Mouse (Mus musculus) heart, postnatal 25 days (tissue): Measurements from ENCODE around the gene Gorasp2. TPM values are rescaled to one million over a fixed set of nuclear protein-coding genes. Genes with fewer than 3 reads are reported as not detected.
A peak's percentile ranks its signal among the peaks of the same experiment; 100 is the strongest.

Experiments used
- DNase-seq: peaks from one replicate; pipeline ENCODE4 v3.0.0; 2022; ENCODE audit warnings: low spot score
- intact Hi-C: fragments of 180-260 bp; cut with DNase I; formaldehyde crosslinking; loops from one replicate; pipeline ENCODE4 v1.15.1; 2025
- total RNA-seq, 2 experiments: library from RNA; stranded (reverse); gene quantifications; 2 replicates each; pipeline ENCODE4 v1.2.3; 2021

Gene Gorasp2
- total RNA-seq = 10 to 100 TPM; 60.8 to 61.5 TPM

DNA sequence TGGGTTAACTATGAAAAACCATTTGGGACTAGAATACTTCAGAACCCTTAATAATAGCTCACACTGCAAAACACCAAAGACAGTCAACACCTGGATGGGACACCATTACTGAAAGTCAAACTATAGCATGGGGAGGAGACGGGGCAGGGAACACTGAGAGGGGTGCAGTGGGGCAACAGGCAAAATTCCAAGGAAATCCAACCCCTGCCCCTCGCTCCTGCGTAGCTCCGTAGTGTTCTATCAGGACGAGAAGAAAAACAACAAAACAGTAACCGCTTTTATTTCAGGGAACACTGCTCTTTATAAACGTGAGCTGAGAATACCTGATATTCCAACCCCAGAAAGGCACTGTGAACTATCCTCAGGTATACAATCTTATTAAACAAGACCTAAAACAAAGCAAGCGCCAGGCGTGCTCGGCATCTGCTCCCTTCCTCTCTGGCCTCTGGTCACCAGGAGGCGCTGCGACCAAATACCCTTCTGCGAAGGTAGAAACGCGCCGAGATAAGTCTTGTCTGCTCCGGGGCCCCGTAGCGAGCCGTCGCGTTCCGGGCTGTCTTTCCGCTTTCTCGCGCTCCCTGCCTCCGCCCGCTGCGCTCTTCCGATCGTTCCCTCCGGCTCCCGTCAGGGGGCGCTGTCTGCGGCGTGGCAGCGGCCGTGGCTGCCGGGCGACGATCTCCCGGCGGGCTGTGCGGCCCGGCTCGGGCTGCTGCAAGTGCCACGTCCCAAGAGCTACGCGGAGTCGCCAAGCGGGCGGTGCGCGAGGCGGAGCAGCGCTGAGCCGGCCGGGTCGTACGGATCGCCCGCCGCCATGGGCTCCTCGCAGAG, at the start of gene Gorasp2:
Gorasp2 (plus strand) TSS at position 690 of the 828 bp plus-strand sequence.
- peak; percentile 90 for DNase-seq
- intact Hi-C loops = no loop called here

GRCm38 (mm10) chr2:70614745-70615351, 46.5 kb upstream of the Gorasp2 start:
- intact Hi-C loops = no loop called here
- DNase-seq = no peak

- no peak for DNase-seq
- intact Hi-C loops = no loop called here
Observed at GRCm38 (mm10) chr2:70616076-70616475, 45.3 kb upstream of the Gorasp2 start.

- intact Hi-C loops = no loop called here
Observed at GRCm38 (mm10) chr2:70616617-70617016, 44.8 kb upstream of the Gorasp2 start.

DNA sequence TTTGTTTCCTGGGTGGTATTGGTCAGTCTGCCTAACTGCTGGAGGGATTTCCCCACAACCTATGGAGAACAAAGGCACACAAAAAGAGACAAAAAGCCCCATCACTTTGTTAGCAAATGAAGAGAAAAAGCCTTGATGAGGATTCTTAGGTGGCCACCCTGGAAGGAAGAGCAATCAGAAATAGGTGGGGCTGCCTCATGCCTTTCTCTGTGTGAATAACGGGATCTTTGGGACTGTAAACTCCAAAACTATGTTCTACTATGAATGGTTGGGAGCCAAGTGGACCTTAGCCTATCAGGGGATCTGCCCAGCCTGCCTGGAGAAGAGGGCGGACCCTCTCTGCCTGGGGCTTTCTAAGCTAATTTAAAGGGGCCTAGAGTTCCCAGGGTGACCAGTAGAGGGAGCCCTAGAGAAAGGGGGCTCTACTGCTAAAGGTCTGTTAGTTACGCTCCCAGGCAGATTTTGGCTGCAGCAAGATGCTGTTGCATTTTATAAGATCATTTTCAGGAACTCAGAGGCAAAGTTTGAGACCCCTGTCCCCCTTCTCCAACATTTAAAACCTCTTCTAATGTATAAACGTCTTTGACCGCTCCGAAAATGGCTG, 42.0 kb upstream of the Gorasp2 start:
- no peak for DNase-seq
- intact Hi-C loops = no loop called here

More at GRCm38 (mm10) chr2:70616617-70617016, 44.8 kb upstream of the Gorasp2 start:
- no peak for DNase-seq

- no peak for DNase-seq
- intact Hi-C loops = no loop called here
Observed at GRCm38 (mm10) chr2:70620225-70620624, 41.2 kb upstream of the Gorasp2 start.

GRCm38 (mm10) chr2:70622244-70622643, 39.1 kb upstream of the Gorasp2 start:
- intact Hi-C loops = no loop called here
- DNase-seq = no peak

DNA sequence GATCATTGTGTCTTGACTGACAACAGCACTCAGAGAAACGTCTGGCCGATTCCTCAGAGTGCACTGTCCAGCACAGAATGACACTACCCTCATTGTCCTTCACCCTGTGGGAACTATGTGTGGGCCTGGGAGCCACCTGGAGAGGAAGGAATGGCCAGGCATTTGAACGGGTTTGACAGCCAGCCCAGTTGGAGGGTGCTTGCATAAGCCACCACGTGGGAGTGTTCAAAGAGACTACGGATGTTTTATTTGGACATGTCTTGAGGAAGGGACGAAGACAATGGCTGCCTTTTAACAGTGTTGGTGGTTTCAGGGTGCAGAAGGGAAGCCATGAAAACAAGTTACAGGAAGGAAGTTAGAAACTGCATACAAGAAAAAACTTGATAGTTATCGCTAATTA, 35.6 kb upstream of the Gorasp2 start:
- no peak for DNase-seq
- intact Hi-C loops = no loop called here

- intact Hi-C loops = no loop called here
- no peak for DNase-seq
Observed at GRCm38 (mm10) chr2:70628397-70628796, 33.0 kb upstream of the Gorasp2 start.

DNA sequence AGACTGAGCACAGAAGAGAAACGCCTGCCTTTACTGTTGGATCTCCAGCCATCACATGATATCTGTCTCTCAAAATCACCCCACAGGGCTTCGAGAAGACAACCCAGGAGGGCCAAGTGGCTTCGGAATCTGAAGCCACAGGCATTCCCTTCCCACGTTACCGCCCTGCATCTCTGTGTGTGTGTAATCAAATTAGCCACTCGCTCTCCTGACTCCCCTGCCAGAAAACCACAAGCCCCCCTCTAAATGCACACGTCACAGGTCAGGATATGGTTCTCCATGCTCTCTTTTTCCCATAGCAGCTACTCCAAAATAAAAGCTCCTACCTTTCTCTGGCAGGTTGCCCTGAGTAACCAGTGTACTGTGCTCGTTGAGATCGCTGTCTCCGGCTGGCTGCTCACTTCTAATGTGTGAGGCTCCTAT, 32.0 kb upstream of the Gorasp2 start:
- intact Hi-C loops = no loop called here
- no peak for DNase-seq

- DNase-seq = no peak
- intact Hi-C loops = no loop called here
Observed at GRCm38 (mm10) chr2:70629921-70630320, 31.5 kb upstream of the Gorasp2 start.

GRCm38 (mm10) chr2:70631321-70631720, 30.1 kb upstream of the Gorasp2 start:
- DNase-seq = no peak
- intact Hi-C loops = no loop called here

DNA sequence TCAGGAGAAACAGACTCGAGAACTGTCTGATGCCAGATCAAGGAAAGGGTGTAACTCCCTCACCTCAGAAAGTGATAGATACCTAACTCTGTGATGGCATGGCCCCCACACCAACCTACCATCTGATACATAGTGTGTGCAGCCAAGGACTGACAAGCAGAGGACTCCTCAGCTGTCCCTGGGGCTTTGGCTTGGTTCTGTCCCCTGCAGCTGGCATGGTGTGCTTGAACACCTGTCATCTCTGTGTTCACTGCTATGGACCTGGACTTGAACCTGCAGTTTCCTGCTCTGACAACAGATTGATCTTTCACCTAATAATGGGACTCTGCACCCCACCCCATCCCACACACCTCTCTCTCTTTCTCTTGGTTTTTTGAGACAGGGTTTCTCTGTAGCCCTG, 29.0 kb upstream of the Gorasp2 start:
- no peak for DNase-seq
- intact Hi-C loops = no loop called here

- no peak for DNase-seq
- intact Hi-C loops = no loop called here
Observed at GRCm38 (mm10) chr2:70634028-70634690, 27.2 kb upstream of the Gorasp2 start.

GRCm38 (mm10) chr2:70640968-70641367, 20.4 kb upstream of the Gorasp2 start:
- no peak for DNase-seq
- intact Hi-C loops = no loop called here

GRCm38 (mm10) chr2:70642971-70643565, 18.3 kb upstream of the Gorasp2 start:
- intact Hi-C loops = no loop called here

DNA sequence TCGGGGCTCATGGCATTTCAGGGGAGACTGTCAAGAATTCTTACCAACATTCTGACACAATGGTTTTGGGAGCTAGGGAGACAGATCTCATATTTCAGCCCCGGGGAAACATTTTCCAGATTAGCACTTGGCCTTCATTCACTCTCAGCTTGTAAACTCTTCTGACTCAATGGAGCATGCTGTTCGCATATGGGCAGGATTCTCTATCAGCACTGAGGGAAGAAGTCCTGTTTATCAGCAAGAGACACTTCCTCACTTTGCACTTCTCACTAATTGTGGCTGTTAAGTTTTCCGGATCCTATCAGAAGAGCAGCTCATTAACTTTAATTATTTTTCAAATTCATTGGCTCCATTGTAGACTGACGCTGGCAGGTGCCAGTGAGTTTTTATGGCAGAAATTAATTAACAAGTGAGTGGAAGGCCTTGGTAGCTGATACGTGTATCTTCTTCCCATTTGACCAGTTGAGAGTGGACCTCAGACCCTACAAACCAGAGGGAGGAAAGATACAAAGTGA, 16.1 kb upstream of the Gorasp2 start:
- no peak for DNase-seq
- intact Hi-C loops = no loop called here

More at GRCm38 (mm10) chr2:70642971-70643565, 18.3 kb upstream of the Gorasp2 start:
- DNase-seq = no peak

DNA sequence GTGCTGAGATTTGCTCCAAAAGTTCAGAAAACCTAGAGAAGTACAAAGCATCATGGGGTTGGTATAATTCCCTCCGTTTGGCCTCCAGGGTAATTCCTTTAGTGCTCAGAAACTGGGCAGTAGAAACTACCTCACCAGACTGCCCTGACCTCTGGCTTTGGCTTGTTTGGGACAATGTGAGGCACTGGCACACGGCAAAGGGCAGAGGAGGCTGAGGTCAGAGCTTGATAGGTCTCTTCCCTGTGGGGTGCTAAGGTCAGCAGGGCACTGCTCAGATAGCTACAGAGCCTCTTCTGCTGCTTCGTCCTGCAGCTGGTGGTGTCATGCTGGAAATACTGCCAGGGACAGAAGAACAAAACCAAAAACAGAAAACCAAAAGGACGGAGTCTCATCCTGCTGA, 13.7 kb upstream of the Gorasp2 start:
- no peak for DNase-seq
- intact Hi-C loops = no loop called here

GRCm38 (mm10) chr2:70648271-70648670, 13.1 kb upstream of the Gorasp2 start:
- DNase-seq = no peak
- intact Hi-C loops = no loop called here

DNA sequence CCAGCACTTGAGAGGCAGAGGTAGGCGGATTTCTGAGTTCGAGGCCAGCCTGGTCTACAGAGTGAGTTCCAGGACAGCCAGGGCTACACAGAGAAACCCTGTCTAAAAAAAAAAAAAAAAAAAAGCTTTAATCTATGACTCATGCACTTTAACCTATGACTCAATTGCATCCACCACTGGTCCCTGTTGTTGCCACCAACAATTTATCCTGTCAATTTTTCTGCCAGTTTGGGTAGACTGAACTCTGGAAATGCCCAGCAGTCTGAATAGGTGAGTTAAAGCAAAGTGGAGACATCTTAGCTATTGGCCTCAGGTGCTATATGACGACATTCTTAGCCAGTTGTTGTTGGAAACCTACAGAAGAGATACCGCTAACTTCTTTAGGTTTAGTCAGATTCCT, 11.9 kb upstream of the Gorasp2 start:
- no peak for DNase-seq
- intact Hi-C loops = no loop called here
